Mouse (Mus musculus) kidney, embryonic 15.5 days (tissue): ENCODE measurements around the gene Dynlrb1. TPM values are rescaled to one million over a fixed set of nuclear protein-coding genes. Genes with fewer than 3 reads are reported as not detected.

Source experiments
- ATAC-seq: fragments of 200-750 bp; cut with Nextera tagmentation; replicated peaks from 2 replicates; pipeline ENCODE4 v1.8.0; 2017; ENCODE audit warnings: moderate TSS enrichment; ENCODE audit not compliant: low FRiP score
- H3K27ac ChIP-seq: fragments of 300-500 bp; sonication (generic); 2 replicates; pipeline ENCODE4 v1.5.1; 2015; ENCODE audit warnings: mild to moderate bottlenecking, inconsistent platforms
- H3K27me3 ChIP-seq: fragments of 300-500 bp; sonication (generic); 2 replicates; pipeline ENCODE4 v1.6.1; 2015; ENCODE audit warnings: inconsistent platforms
- H3K36me3 ChIP-seq: fragments of 300-500 bp; sonication (generic); 2 replicates; pipeline ENCODE4 v1.6.1; 2015; ENCODE audit warnings: inconsistent platforms
- H3K4me1 ChIP-seq: fragments of 300-500 bp; sonication (generic); 2 replicates; pipeline ENCODE4 v1.6.1; 2015; ENCODE audit warnings: inconsistent platforms
- H3K4me2 ChIP-seq: fragments of 300-500 bp; sonication (generic); 2 replicates; pipeline ENCODE4 v1.6.1; 2015; ENCODE audit warnings: moderate library complexity, mild to moderate bottlenecking, inconsistent platforms
- H3K4me3 ChIP-seq: fragments of 300-500 bp; sonication (generic); replicated peaks from 2 replicates; pipeline ENCODE4 v1.5.1; 2015; ENCODE audit warnings: mild to moderate bottlenecking, inconsistent platforms
- H3K9ac ChIP-seq: fragments of 300-500 bp; sonication (generic); 2 replicates; pipeline ENCODE4 v1.6.1; 2015; ENCODE audit warnings: mild to moderate bottlenecking, inconsistent platforms
- H3K9me3 ChIP-seq: fragments of 300-500 bp; sonication (generic); replicated peaks from 2 replicates; pipeline ENCODE4 v1.6.1; 2016; ENCODE audit warnings: inconsistent platforms
- WGBS: fragments of 180-500 bp; shearing (Covaris S2); methylation state at CpG from one replicate; pipeline ENCODE4 v1.1.7; 2015; ENCODE audit warnings: mixed read lengths; 5-methylcytosine and 5-hydroxymethylcytosine counted together
- polyA plus RNA-seq: library from polyadenylated mRNA; unstranded; fragments of >200 nt; fragmentation: Nextera tagmentation; extraction: Ambion mirVana; gene quantifications from 2 replicates; pipeline ENCODE4 v1.2.1, GENCODE M21; 2015

Dynlrb1 gene
- polyA plus RNA-seq, 1 experiment from 2014 or later: 388 TPM

GRCm38 (mm10) chr2:155265526-155265925, 29.2 kb downstream of the Dynlrb1 start:
- H3K9me3 ChIP-seq: no peaks in the 10 kb centered on the region
- no peak overlapping the region for H3K4me2 ChIP-seq
- no peaks in the 10 kb centered on the region for H3K27me3 ChIP-seq
- no peak overlapping the region for H3K27ac ChIP-seq
- no peak for ATAC-seq
- WGBS: 93% methylated on average over 6 of the region's 6 CpGs
- H3K36me3 ChIP-seq: no peaks in the 10 kb centered on the region
- no peak overlapping the region for H3K9ac ChIP-seq
- H3K4me1 ChIP-seq: no peaks in the 10 kb centered on the region
- H3K4me3 ChIP-seq: no peak overlapping the region

GRCm38 (mm10) chr2:155266896-155267295, 30.6 kb downstream of the Dynlrb1 start:
- Histone ChIP-seq H3K27me3 (no peaks in the 10 kb centered on the region), H3K27ac (no peak overlapping the region), H3K9me3 (no peaks in the 10 kb centered on the region), H3K36me3 (no peaks in the 10 kb centered on the region), H3K4me3 (no peak overlapping the region), H3K9ac (no peak overlapping the region), H3K4me2 (no peak overlapping the region), H3K4me1 (no peaks in the 10 kb centered on the region)
- 87% methylated on average over 5 of the region's 5 CpGs for WGBS
- no peak for ATAC-seq

DNA sequence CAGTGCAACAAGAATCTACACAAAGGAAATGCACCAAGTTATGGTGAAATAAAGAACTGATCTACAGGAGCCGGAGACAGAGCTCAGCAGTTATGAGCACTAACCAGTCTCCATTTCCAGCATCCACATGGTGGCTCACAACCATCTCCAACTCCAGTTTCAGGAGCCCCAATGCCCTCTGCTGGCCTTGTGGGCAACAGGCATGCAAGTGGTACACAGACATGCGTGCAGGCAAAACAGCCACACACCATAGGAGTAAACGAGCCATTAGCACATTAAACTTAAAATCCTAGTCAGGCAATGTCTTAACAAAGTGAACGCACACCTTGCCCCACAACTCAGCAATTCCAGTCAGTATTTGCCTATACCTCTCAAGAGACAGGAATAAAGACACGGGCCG, 35.6 kb downstream of the Dynlrb1 start:
- Histone ChIP-seq H3K4me2 (no peak overlapping the region), H3K36me3 (no peaks in the 10 kb centered on the region), H3K4me3 (no peak overlapping the region), H3K9ac (no peak overlapping the region), H3K4me1 (peaks cover 7% of the 10 kb centered on the region), H3K27ac (no peak overlapping the region), H3K27me3 (no peaks in the 10 kb centered on the region), H3K9me3 (no peaks in the 10 kb centered on the region)
- ATAC-seq: no peak
- 84% methylated on average over 6 of the region's 6 CpGs for WGBS

DNA sequence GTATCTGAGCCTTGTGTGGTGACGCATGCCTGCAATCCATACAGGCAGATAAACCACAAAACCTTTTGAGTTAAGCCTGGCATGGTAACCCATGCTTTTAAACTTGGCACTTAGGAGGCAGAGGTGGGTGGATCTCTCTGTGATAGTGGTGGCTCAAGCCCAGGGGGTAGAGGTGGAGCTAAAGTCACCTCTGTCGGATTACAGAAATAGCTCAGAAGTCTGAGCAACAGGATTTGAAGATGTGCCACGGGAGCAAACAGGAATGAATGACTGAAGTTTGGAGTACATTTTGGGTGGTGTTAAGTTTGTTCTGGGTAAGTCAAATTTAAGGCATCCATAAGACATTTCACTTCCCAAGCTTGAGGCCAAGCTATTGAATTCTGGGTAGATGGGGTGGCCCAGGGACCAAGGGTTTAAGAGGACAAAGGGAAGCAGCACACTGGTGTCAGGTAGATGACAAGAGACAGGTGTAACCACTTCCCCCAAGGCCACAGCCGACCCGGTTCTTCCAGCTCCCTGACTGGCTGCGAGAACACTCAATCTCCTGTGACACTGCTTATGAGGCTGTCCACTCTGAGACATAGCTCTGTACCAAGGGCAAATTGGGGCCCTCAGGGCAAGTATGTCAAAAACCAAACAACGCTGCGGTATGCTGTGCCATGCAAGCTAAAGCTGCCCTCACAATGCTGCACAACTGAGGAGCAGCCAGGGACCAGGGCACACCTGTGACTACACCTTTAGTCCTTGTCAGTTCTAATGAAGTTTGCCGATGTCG, 36.2 kb downstream of the Dynlrb1 start:
- Histone ChIP-seq H3K4me3 (no peak overlapping the region), H3K9me3 (no peaks in the 10 kb centered on the region), H3K4me2 (no peak overlapping the region), H3K9ac (no peak overlapping the region), H3K27me3 (no peaks in the 10 kb centered on the region), H3K27ac (no peak overlapping the region), H3K4me1 (peaks cover 13% of the 10 kb centered on the region), H3K36me3 (no peaks in the 10 kb centered on the region)
- 75% methylated on average over 10 of the region's 10 CpGs for WGBS
- no peak for ATAC-seq

DNA sequence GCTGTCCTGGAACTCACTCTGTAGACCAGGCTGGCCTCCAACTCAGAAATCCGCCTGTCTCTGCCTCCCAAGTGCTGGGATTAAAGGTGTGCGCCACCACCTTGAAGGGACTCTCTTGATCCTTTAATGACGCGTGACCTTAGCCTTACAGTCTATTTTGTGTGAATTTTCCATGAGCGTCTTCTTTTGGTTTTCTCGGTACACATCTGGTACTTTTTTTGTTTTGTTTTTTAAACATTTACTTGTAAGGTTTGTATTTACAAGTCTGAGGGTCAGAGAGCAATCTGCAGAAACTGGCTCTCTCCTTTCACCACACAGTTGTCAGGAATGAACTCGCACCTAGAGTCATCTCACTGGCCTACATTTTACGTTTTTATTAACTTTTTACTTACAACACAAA, 37.3 kb downstream of the Dynlrb1 start:
- Histone ChIP-seq H3K4me3 (no peak overlapping the region), H3K9me3 (no peaks in the 10 kb centered on the region), H3K4me1 (peaks cover 13% of the 10 kb centered on the region), H3K36me3 (peaks cover 8% of the 10 kb centered on the region), H3K4me2 (no peak overlapping the region), H3K27ac (no peak overlapping the region), H3K27me3 (no peaks in the 10 kb centered on the region), H3K9ac (no peak overlapping the region)
- 84% methylated on average over 8 of the region's 8 CpGs for WGBS
- ATAC-seq: no peak

- no peaks in the 10 kb centered on the region for H3K27me3 ChIP-seq
- peak; percentile 93 for ATAC-seq
- peak within 1 kb of the TSS; percentile 88 for H3K27ac ChIP-seq
- peaks cover 16% of the 10 kb centered on the region for H3K36me3 ChIP-seq
- H3K4me3 ChIP-seq: peak within 1 kb of the TSS; percentile 98
- peak within 1 kb of the TSS; percentile 85 for H3K4me2 ChIP-seq
- under 1% methylated on average over 47 of the region's 47 CpGs for WGBS
- peak within 1 kb of the TSS; percentile 94 for H3K9ac ChIP-seq
- H3K9me3 ChIP-seq: no peaks in the 10 kb centered on the region
- H3K4me1 ChIP-seq: peaks cover 13% of the 10 kb centered on the region
Measured at GRCm38 (mm10) chr2:155276195-155276594, 39.9 kb downstream of the Dynlrb1 start, which contains the start of gene Map1lc3a. Map1lc3a (plus strand) TSS chr2:155276297.

DNA sequence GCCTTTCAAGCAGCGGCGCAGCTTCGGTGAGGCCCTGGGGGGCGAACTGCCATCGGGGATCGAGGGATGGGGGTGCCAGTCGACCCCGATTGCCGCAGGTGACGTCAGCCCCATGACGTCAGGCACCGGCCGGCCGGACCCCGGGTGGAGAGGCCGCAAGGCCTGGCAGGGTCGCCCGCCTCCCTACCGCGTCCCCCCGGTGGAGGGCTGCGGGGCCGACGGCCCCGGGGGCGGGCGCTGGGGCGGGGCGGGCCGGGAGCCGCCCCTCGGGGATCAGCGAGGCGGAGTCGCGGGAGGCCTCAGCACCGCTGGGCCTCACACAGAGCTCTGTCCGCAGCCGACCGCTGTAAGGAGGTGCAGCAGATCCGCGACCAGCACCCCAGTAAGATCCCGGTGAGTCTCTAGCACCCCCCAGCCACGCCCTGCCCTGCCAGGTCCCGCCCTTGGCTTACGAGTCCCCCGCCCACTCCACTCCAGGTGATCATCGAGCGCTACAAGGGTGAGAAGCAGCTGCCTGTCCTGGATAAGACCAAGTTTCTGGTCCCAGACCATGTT, 40.4 kb downstream of the Dynlrb1 start:
- WGBS: under 1% methylated on average over 49 of the region's 49 CpGs
- Histone ChIP-seq H3K27ac (peak overlapping the region; percentile 88), H3K4me1 (peaks cover 13% of the 10 kb centered on the region), H3K4me3 (peak overlapping the region; percentile 98), H3K36me3 (peaks cover 16% of the 10 kb centered on the region), H3K27me3 (no peaks in the 10 kb centered on the region), H3K9me3 (no peaks in the 10 kb centered on the region), H3K4me2 (peak overlapping the region; percentile 85), H3K9ac (peak overlapping the region; percentile 94)
- ATAC-seq: peak; percentile 92

GRCm38 (mm10) chr2:155277721-155278120, 41.4 kb downstream of the Dynlrb1 start:
- peaks cover 13% of the 10 kb centered on the region for H3K4me1 ChIP-seq
- 93% methylated on average over 2 of the region's 2 CpGs for WGBS
- no peaks in the 10 kb centered on the region for H3K27me3 ChIP-seq
- no peak overlapping the region for H3K9ac ChIP-seq
- peaks cover 17% of the 10 kb centered on the region for H3K36me3 ChIP-seq
- no peaks in the 10 kb centered on the region for H3K9me3 ChIP-seq
- ATAC-seq: no peak
- no peak overlapping the region for H3K27ac ChIP-seq
- peak overlapping the region; percentile 85 for H3K4me2 ChIP-seq
- peak overlapping the region; percentile 98; the same call in 1 of the 2 replicates for H3K4me3 ChIP-seq

DNA sequence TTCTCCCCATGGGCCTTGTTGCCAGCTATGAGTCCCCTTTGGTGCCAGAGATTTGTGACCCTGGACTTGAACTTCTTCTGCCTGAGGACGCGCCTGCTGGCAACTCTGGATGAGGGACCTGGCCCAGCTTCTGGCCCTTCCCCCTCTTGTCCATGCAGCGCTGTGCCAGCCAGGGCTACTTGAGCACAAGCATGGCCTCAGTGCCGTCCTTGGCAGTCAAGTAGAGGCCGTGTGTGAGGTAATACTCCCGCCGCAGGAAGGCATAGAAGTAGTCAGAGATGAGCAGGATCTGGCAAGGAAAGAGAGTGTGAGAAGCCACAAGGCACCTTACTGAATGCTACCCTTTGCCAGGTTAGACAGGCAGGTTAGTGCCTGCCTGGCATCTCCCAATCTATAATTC, 42.0 kb downstream of the Dynlrb1 start:
- no peak overlapping the region for H3K9ac ChIP-seq
- H3K4me3 ChIP-seq: no peak overlapping the region
- no peaks in the 10 kb centered on the region for H3K27me3 ChIP-seq
- peaks cover 23% of the 10 kb centered on the region for H3K36me3 ChIP-seq
- H3K27ac ChIP-seq: no peak overlapping the region
- no peaks in the 10 kb centered on the region for H3K9me3 ChIP-seq
- WGBS: 89% methylated on average over 7 of the region's 7 CpGs
- ATAC-seq: no peak
- no peak overlapping the region for H3K4me2 ChIP-seq
- peaks cover 13% of the 10 kb centered on the region for H3K4me1 ChIP-seq

DNA sequence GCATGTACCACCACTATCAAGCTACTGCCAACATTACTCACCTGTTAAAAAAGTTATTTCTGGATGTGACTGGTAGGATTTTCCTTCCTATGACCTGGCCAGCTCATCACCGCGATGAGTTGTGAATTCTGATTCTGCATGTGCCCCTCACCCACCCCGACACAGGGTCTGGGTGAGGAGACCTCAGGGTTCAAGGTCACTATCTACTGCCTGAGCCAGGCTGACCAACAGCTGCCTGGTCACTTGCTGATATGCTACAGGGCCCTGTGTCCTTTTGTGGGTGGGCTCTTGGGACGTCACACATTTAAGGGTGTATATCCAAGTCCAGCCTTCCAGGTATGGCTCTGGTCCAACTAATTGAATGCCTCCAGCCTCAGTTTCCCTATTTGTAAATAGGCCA, 42.8 kb downstream of the Dynlrb1 start:
- Histone ChIP-seq H3K4me1 (peaks cover 13% of the 10 kb centered on the region), H3K9ac (no peak overlapping the region), H3K27me3 (no peaks in the 10 kb centered on the region), H3K36me3 (peaks cover 25% of the 10 kb centered on the region), H3K27ac (no peak overlapping the region), H3K4me2 (no peak overlapping the region), H3K4me3 (no peak overlapping the region), H3K9me3 (no peaks in the 10 kb centered on the region)
- WGBS: 83% methylated on average over 4 of the region's 4 CpGs
- no peak for ATAC-seq

- 41% methylated on average over 2 of the region's 2 CpGs for WGBS
- Histone ChIP-seq H3K9ac (no peak overlapping the region), H3K27me3 (no peaks in the 10 kb centered on the region), H3K4me1 (peaks cover 13% of the 10 kb centered on the region), H3K9me3 (no peaks in the 10 kb centered on the region), H3K4me2 (no peak overlapping the region), H3K36me3 (peaks cover 35% of the 10 kb centered on the region), H3K4me3 (no peak overlapping the region), H3K27ac (no peak overlapping the region)
- no peak for ATAC-seq
Measured at GRCm38 (mm10) chr2:155280116-155280515, 43.8 kb downstream of the Dynlrb1 start.

DNA sequence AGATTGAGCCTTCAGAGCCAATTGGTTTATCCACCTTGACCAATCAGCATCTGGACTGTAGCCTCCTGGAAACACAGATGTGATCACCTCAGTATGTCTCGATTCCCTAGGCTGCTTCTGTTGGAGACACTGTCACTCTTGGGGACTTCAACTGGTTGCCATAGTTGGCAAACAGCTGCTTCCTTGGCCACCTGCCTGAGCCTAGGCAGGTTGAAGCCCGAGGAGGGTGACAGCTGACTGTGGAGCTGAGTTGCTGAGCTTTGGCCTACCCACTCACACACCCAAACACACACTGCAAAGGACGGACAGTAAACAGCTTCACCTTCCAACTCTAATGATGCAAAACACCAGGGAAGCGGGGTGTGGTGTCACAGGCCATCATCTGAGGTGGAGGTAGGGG, 47.5 kb downstream of the Dynlrb1 start:
- 90% methylated on average over 4 of the region's 4 CpGs for WGBS
- ATAC-seq: no peak

More for the DNA sequence above, 47.5 kb downstream of the Dynlrb1 start:
- no peaks in the 10 kb centered on the region for H3K27me3 ChIP-seq
- H3K27ac ChIP-seq: no peak overlapping the region
- H3K36me3 ChIP-seq: peaks cover 42% of the 10 kb centered on the region
- no peaks in the 10 kb centered on the region for H3K4me1 ChIP-seq
- no peak overlapping the region for H3K9ac ChIP-seq
- no peak overlapping the region for H3K4me3 ChIP-seq
- no peak overlapping the region for H3K4me2 ChIP-seq
- H3K9me3 ChIP-seq: no peaks in the 10 kb centered on the region
